Comparison of ENCODE assay signal across 10 mouse cellular contexts in the genomic region with DNA sequence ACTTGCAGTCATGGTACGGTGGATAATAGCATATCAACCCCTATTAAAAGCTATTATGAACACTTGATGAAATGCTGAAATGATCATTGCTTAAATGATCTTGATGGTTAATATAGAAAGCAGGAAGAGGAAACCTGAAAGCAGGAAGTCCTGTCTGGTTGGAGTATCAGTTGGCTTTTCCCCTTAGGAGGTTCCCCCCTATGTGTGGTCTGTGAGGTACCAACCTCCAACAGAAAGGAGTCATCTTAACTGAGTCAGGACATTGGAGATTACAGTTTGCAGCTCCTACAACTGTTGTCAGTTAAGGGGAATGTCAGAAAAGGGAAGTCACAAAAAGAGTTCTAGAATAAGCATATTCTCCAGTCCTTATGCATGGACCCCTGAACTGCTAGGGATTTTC.
"Had no signal": no experiment of that assay in that cellular context is flagged by ENCODE, and none has a peak within 500 bp of the region (broad histone marks: within the 10 kb centered on the region; RNA-seq: fewer than 3 reads in every experiment).

No protein-coding gene starts in this region.

- DNase-seq: lung, adult 18-20 months; lung, embryonic 14.5 days; lung, postnatal 10 days; lung, postnatal 4 days; midbrain, embryonic 14.5 days; right cerebral cortex, postnatal 14 days; thymus, adult 2 months; thymus, postnatal 25 days; thymus, postnatal 4 days had no signal

- ATAC-seq: midbrain, embryonic 16.5 days had no signal
